Mouse (Mus musculus) stomach, postnatal 0 days (tissue): Measurements from ENCODE around the gene Chchd6.

ENCODE experiments used
- CTCF ChIP-seq: IDR thresholded peaks from 2 replicates; pipeline ENCODE4 v1.5.1; 2016; ENCODE audit warnings: antibody characterized with exemption, low read depth, mild to moderate bottlenecking, moderate library complexity
- EP300 ChIP-seq: optimal IDR thresholded peaks from 2 replicates; pipeline ENCODE3; 2016; ENCODE audit warnings: antibody characterized with exemption

DNA sequence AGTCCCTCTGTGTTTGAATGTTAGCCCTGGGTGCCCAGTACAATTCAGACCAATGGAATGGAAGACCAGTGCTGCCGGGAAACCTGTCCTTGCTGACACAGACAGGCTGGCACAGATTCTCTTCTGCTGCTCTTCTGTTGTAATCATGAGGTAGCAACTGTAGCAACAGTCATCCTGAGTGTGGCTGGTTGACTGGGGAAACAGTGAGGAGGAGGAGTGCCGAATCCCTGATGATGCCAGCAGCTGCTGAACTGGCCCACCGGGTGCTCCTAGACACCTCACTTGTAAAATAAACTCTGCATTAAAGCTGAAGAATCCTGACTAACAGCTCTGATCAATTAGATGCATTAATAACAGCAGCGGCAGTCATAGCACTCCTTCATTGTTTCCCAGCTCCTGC, 28.7 kb downstream of the Chchd6 start:
- TF ChIP-seq CTCF (no peak), EP300 (no peak)
